Mouse (Mus musculus) granulocyte monocyte progenitor cell, adult 5-6 weeks (primary cell): Measurements from ENCODE around the gene Tex9. TPM values are rescaled to one million over a fixed set of nuclear protein-coding genes. Genes with fewer than 3 reads are reported as not detected.

ENCODE experiments used
- total RNA-seq, 2 experiments: library from RNA; stranded (forward) in 1 of 2; stranded (reverse) in 1 of 2; fragments of 200-712, 200-1000 nt in 1 of 2; fragments of >200 nt in 1 of 2; fragmentation: Nextera tagmentation in 1 of 2; gene quantifications; 2 replicates each; pipeline ENCODE4 v1.2.3; 2014 to 2017

The Tex9 gene
- total RNA-seq, 2 experiments from 2014 or later, result 14.3 to 25.5 TPM

Other genes starting within 250 kb of the Tex9 start
- gene Zfp280d, start 217.4 kb downstream of the Tex9 start, total RNA-seq (2014; fragmentation: Nextera tagmentation), result 46.4 and 78.8 TPM in 2 replicates
- 48.8 and 50.6 TPM in 2 replicates for gene Zfp280d, start 217.4 kb downstream of the Tex9 start, total RNA-seq (2017)
- 22.2 and 32.6 TPM in 2 replicates for gene Mns1, start 54.2 kb downstream of the Tex9 start, total RNA-seq (2014; fragmentation: Nextera tagmentation)
- 54.5 and 87.7 TPM in 2 replicates for gene Mns1, start 54.2 kb downstream of the Tex9 start, total RNA-seq (2017)
- gene Rfx7, start 40.0 kb upstream of the Tex9 start, total RNA-seq (2014; fragmentation: Nextera tagmentation), result 73.0 and 82.4 TPM in 2 replicates
- gene Rfx7, start 40.0 kb upstream of the Tex9 start, total RNA-seq (2017), result 20.4 and 28.6 TPM in 2 replicates
- 118 and 129 TPM in 2 replicates for gene Nedd4, start 170.1 kb upstream of the Tex9 start, total RNA-seq (2014; fragmentation: Nextera tagmentation)
- gene Nedd4, start 170.1 kb upstream of the Tex9 start, total RNA-seq (2017), result 154 and 167 TPM in 2 replicates